Mouse (Mus musculus) adrenal gland, postnatal 14 days (tissue): ENCODE results near the gene Sec24c. TPM values are rescaled to one million over a fixed set of nuclear protein-coding genes. Genes with fewer than 3 reads are reported as not detected.

Source experiments
- DNase-seq: peaks from one replicate; pipeline ENCODE4 v3.0.0; 2021; ENCODE audit warnings: mixed read lengths
- total RNA-seq: library from RNA; stranded (reverse); gene quantifications from 2 replicates; pipeline ENCODE4 v1.2.3, GENCODE M21; 2021

Sec24c gene
- total RNA-seq, 1 experiment from 2014 or later: 137 TPM

- no peak for DNase-seq
Observed at GRCm38 (mm10) chr14:20659687-20660086, 14.4 kb upstream of the Sec24c start.

DNA sequence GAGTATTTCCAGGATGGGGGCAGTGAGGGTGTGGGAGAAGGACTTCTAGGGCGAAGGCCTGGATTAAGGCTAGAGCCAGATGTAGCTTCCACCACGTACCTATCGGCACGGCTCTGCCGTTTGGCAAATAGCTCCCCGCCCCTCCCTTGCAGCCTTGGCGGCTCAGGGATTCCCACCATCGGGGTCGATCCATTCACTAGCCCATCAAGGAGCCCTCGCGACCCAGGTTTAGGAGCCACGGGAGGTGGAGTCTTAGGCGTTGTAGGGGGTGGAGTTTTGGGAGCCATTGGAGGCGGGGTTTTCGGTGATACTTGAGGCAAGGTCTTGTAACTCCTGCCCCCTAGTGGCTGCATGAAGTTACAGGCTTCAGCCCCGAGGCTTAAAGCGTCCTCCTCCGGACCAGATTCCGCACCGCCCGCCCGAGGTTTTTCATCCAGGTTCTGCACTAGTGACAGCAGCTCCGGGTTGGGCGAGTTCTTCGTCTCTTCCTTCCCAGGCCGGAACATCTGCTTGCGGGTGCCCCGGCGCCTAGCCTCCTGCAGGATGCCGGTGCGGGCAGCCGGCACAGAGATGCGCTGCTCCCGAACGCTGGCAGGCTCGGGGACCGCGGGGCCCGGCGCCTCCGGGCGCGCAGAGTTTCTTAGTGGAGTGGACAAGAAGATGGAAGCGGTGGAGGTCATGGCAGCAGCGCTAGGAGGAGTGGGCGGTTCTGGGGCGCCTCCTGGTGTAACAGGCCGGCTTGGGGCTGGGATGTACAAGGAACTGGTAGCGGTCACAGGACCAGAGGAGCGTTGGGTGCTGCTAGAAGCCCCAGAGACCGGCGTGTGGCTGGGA, 13.1 kb upstream of the Sec24c start:
- peak; percentile 96 for DNase-seq

DNA sequence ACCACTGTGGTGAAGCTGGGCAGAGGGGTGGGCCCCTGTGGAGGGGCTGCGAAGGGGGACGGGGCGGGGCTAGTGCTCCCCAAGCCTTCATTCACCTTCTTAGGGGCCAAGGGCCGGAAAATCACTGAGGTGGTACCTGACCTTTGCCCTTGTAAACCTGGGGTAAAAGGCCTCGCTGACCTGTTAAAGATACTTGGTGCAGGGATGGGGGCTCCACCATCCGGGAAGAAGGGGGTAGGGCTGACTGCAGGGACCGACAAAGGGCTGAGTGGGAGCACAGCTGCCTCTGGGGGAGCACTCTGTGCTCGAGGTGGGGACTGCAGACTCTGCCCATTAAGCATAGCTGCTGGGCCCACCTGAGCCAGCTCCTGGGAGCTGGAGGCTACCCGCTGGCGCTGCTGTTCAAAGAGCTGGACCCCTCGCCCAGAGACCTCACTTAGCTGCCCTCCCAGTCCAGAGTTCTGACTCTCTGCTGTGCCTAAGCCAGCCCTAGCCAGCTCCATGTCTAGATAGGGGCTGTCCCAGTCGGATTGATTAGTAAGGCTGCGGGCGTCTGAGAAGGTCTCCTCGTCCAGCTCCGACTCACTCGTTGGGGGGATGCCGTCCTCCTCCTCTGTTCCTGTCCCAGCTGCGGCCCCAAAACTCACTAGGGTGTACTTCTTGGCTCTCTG, 12.3 kb upstream of the Sec24c start:
- no peak for DNase-seq

DNA sequence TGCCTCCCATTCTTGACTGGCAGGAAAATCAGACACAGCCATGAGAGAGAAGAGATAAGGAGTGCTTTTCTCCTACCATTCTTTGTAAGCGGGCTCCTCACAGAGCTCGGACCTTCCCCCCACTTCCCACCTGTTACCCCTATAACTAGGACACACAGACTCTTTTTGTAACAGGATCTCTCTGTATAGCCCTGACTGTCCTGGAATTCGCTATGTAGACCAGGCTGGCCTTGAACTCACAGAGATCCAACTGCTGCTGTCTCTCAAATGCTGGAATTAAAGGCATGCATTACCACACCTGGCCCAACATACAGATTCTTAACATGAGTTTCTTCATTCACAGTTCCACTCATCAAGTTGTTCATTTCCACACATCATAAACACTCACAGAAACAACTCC, 11.4 kb upstream of the Sec24c start:
- no peak for DNase-seq

DNA sequence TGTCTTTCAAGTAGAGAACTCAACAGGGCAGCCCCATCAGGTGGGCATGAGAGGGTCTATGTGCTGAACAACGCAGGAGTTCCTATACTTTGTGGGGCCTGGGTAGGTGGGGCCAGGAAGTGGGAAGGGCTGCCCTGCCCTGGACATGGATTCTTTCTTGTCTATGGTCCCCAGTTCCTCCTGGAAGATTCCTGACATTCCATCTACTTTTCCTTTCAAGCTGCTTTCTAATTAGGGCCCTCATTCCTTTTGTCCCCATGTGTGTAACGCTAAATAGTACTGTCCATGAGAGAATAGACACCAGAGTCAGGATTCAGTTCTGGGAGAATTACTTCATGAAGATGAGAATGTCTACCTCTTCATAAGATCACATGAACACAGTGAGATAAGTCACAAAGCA, 10.5 kb upstream of the Sec24c start:
- DNase-seq: no peak

- DNase-seq: no peak
Observed at GRCm38 (mm10) chr14:20664436-20664835, 9.7 kb upstream of the Sec24c start.

DNA sequence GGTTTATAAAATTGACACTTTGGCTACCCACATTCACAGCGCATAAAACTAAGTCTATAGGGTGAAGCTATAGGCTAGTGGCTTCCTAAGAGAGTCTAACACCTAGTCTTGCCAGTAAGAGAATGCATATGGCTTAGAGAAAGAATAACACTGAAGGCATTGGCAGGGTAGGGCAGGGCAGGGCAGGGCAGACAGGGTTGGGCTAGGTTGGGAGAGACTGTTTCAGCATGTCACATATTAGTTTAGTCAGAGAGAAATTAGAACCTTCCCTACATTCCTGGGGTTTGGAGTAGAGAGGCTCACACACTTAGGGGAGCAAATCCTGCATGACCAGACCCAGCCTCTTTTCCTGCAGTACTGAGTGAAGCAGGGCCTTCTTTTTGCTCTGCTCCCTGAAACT, 6.6 kb upstream of the Sec24c start:
- DNase-seq: no peak

DNA sequence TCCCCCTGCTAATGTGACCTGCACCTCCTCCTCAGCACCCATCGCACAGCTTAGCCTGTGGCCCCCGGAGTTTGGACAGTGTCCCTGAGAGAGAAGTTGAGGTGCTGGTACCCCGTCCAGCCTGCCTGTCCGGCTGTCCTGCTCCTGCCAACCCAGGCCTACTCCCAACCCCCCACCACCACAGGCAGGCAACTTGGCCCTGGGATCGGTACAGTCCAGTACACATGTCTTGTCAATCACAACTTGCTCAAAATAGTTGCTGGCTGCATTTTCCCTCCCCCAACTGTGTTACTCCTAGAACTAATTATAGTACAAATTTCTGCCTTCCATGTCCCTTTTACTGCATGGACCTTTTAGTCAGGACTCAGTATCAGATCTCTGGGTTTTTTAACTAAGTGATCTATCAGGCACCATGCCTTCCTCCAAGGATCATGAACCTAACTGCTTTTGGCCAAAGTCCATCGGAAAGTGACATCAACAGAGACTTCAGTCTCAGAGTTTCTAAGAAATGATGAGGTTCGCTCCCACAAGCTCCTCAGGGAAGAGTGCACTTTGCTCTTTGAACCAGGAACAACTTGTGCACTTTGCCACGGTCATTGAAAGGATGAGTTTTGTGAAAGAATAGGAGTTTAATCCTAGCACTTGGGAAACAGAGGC, 5.8 kb upstream of the Sec24c start, which contains the start of gene Synpo2l:
Gene Synpo2l (minus strand): TSS at position 201 of the 657 bp plus-strand sequence.
- no peak for DNase-seq

DNA sequence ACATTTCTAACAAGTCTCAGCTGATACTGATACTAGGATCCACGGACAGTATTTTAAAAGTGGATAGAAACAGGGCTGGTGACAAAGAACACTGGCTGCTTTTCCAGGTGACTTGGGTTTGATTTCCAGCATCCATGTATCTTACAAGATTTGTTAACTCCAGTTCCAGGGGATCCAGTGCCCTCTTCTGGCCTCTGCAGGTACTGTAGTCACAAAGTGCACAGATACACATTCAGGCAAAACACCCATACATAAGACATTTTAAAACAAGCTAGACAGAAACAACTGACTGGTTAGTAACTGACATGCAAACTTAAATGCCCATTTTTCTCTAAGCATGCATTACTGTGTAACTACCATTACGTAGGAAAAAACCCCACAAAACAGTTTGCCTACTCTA, 1.1 kb upstream of the Sec24c start:
- DNase-seq: peak; percentile 63

DNA sequence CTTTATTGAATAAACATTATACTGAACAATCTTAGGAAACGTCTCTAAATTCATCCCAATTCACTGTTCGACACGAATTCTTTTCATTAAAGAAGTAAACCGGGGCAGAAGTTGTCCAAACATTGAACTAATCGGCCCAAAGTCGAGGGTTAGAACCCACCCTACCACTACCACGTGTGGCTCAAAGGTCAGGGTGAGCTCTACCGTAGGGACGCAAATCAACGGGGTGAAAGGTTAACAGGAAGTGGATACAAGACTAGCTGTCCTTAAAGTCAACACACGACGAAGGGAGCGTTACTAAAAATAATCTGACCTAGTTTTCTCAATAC, 409 bp upstream of the Sec24c start:
- DNase-seq: no peak

- DNase-seq: no peak
Observed at GRCm38 (mm10) chr14:20677906-20678305, 3.8 kb downstream of the Sec24c start.

DNA sequence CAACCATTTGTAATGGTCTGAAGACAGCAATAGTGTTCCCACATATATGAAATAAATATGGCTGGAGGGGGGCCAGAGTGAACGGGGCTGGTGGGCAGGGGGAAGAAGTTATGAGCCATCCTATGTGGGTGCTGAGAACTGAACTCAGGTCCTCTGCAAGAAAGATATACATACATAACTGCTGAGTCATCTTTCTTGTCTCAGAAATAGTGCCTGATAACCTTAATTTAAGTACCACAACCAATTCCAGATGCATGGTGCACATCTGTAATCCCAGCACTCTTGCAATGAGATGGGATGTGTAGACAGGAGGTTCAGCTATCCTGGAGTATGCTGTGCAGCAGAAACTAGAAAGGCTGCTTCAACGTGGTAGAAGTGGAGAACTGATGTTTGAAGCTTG, 7.6 kb downstream of the Sec24c start:
- DNase-seq: no peak

- DNase-seq: peak; percentile 38
Observed at GRCm38 (mm10) chr14:20682498-20682897, 8.4 kb downstream of the Sec24c start.

- no peak for DNase-seq
Observed at GRCm38 (mm10) chr14:20686576-20686975, 12.5 kb downstream of the Sec24c start.

- DNase-seq: no peak
Observed at GRCm38 (mm10) chr14:20689009-20689408, 14.9 kb downstream of the Sec24c start.

DNA sequence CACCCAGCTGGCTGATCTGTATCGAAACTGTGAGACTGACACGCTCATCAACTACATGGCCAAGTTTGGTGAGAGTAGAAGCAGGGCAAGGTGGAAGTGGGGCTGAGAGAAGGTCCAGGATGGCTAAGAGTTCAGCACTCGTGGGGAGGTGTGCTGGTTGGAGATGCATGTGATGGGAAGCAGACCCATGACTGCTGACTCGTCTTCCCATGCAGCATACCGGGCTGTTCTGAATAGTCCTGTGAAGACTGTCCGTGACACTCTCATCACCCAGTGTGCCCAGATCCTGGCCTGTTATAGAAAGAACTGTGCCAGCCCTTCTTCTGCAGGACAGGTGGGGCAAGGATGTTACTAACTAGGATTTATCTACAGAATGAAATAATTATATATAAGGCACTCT, 17.7 kb downstream of the Sec24c start:
- DNase-seq: no peak

DNA sequence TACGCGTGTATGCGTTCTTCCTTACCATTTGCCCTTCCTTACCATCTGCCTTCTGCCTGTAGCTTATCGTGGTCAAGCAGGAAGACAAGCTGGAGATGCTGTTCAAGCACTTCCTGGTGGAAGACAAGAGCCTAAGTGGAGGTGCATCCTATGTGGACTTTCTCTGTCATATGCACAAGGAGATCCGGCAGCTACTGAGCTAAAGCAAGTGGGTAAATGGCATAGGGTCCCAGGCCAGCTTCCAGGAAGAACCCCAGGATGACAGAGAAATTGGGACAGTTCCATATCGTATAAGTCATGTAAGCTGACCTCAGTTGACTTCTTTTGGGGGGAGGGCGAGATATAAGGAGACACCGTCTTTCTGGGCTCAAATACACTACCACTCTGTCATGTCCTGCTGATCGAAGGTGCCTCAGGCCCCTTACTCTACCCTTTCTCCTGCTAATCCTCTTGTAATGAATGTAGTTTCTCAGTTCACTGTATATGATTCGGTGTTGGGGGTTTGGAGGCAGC, 19.5 kb downstream of the Sec24c start:
- DNase-seq: no peak

GRCm38 (mm10) chr14:20694185-20694883, 20.2 kb downstream of the Sec24c start:
- DNase-seq: no peak

DNA sequence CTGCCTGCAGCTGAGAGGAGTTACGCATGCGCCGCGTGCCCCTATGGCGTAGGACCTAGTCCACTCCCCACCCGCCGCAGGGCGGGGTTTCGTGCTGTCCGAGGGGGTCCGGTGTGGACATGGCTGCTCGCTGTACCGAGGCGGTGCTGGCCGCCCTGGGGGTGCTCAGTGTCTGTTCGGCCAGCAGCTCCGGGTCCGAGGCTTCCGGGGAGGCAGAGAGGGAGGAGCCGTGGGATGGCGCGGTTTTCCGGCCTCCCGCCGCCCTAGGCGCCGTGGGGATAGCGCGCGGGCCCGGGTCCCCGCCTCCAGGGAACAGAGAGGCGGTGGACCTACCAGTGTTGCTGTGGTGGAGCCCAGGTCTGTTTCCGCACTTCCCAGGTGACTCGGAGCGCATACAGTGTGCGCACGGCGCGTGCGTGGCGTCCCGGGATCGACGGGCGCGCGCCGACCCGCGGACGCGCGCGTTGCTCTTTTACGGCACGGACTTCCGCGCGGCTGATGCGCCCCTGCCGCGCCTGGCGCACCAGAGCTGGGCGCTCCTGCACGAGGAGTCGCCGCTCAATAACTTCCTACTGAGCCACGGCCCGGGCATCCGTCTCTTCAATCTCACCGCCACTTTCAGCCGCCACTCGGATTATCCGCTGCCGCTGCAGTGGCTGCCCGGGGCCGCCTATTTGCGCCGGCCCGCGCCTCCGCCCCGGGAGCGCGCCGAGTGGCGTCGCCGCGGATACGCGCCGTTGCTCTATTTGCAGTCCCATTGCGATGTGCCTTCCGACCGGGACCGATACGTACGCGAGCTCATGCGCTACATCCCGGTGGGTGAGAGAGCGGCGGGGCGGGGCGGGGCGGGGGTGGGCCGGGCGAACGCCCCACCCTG, 21.0 kb downstream of the Sec24c start, which contains the start of gene Fut11:
Gene Fut11 (plus strand): TSS at position 85 of the 877 bp plus-strand sequence.
- peak; percentile 95 for DNase-seq

GRCm38 (mm10) chr14:20695761-20696520, 21.8 kb downstream of the Sec24c start:
- DNase-seq: peak; percentile 40
